Mouse (Mus musculus) layer of hippocampus, postnatal 25 days (tissue): ENCODE data around the gene Arid1b. TPM values are rescaled to one million over a fixed set of nuclear protein-coding genes. Genes with fewer than 3 reads are reported as not detected.
A peak's percentile ranks its signal among the peaks of the same experiment; 100 is the strongest.

Experiments used
- DNase-seq, 2 experiments: peaks; one replicate each; pipeline ENCODE4 v3.0.0; 2022; ENCODE audit warnings: mixed read lengths in 2 of 2, low spot score in 1 of 2; ENCODE audit errors: extremely low spot score in 1 of 2
- total RNA-seq, 2 experiments: library from RNA; stranded (reverse); gene quantifications; 2 replicates each; pipeline ENCODE4 v1.2.3; 2021

Arid1b gene
- total RNA-seq, 2 experiments from 2014 or later, result 86.8 to 102 TPM

- no peak for DNase-seq
Observed at GRCm38 (mm10) chr17:5176315-5176714, 182.2 kb downstream of the Arid1b start.

- DNase-seq, result no peak
Observed at GRCm38 (mm10) chr17:5178534-5178933, 184.4 kb downstream of the Arid1b start.

GRCm38 (mm10) chr17:5179004-5179403 is 184.9 kb downstream of the Arid1b start:
- DNase-seq, result no peak

GRCm38 (mm10) chr17:5179412-5179811 is 185.3 kb downstream of the Arid1b start:
- no peak for DNase-seq

GRCm38 (mm10) chr17:5179925-5180525 is 185.9 kb downstream of the Arid1b start:
- DNase-seq, result no peak

GRCm38 (mm10) chr17:5180925-5181324 is 186.8 kb downstream of the Arid1b start:
- DNase-seq, result no peak

GRCm38 (mm10) chr17:5182493-5182892 is 188.4 kb downstream of the Arid1b start:
- no peak for DNase-seq

GRCm38 (mm10) chr17:5185501-5185900 is 191.4 kb downstream of the Arid1b start:
- DNase-seq, result no peak

GRCm38 (mm10) chr17:5187546-5187945 is 193.4 kb downstream of the Arid1b start:
- no peak for DNase-seq

GRCm38 (mm10) chr17:5188400-5188799 is 194.3 kb downstream of the Arid1b start:
- no peak for DNase-seq

- DNase-seq, result peak; percentile 74 to 78
Observed at GRCm38 (mm10) chr17:5189551-5190351, 195.6 kb downstream of the Arid1b start.

GRCm38 (mm10) chr17:5190367-5190766 is 196.2 kb downstream of the Arid1b start:
- DNase-seq, result no peak

- DNase-seq, result no peak
Observed at GRCm38 (mm10) chr17:5194157-5194916, 200.2 kb downstream of the Arid1b start.

- DNase-seq, result no peak
Observed at GRCm38 (mm10) chr17:5195397-5195796, 201.3 kb downstream of the Arid1b start.

GRCm38 (mm10) chr17:5196005-5196404 is 201.9 kb downstream of the Arid1b start:
- DNase-seq, result no peak

GRCm38 (mm10) chr17:5196508-5196907 is 202.4 kb downstream of the Arid1b start:
- DNase-seq, result no peak

GRCm38 (mm10) chr17:5197083-5197482 is 203.0 kb downstream of the Arid1b start:
- no peak for DNase-seq

- no peak for DNase-seq
Observed at GRCm38 (mm10) chr17:5197765-5198164, 203.6 kb downstream of the Arid1b start.

GRCm38 (mm10) chr17:5198252-5198651 is 204.1 kb downstream of the Arid1b start:
- no peak for DNase-seq

GRCm38 (mm10) chr17:5198811-5199210 is 204.7 kb downstream of the Arid1b start:
- no peak for DNase-seq

GRCm38 (mm10) chr17:5200638-5201037 is 206.5 kb downstream of the Arid1b start:
- DNase-seq, result no peak
